Mouse (Mus musculus): ENCODE results near the gene Gfm1.

The Gfm1 gene

GRCm38 (mm10) chr3:67496310-67496709 lies 66.4 kb downstream of the Gfm1 start:
- no peak for DNase-seq (ENCODE audit: low spot score in 2 of 2)

DNA sequence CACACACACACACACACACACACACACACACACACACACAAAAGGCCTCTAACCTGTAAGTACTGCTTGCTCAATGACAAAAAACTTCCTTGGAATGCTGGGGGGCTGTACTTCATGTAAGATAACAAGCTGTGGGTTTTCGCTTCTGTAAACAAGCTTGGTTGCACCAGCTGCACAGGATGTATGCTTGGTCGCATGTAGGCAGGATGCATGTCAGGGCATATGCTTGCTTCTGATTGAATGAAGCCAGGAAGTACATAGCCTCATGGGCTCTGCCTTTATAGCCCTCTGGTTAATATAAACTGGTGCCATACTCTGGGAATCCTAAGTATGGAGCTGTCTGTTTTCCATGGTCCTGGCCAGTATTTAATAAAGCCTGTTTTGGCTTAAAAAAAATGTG lies 68.1 kb downstream of the Gfm1 start:
- DNase-seq (ENCODE audit: low spot score in 2 of 2), result no peak

DNA sequence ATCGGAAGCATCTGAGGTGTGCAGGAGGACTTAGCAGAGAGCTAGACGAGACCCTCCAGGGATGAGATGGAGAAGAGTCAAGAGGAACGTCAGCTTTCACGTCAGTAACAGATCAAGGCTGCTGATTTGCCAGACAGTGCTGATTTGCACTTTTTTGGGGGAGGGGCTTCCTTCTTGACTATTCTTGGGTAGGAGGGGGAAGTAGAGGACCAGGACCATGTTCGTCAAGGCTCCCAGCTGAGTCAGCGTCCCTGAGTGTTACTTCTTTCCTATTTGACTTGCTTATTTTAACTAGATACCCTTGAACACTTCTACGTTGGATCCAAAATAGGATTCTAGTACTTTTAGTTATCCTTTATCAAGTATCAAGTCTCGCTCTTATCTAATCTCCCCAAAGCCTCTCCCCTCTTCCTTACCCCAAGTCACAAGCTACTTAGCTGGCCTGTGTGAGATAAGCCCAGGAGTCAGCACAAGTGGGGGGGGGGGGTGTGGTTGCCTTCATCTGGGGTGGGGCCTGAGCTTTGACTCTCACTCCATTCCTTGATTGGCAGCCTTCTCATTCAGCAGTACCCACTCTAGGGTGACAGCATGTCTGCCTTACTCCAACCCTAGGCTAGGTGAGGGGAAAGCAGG lies 69.0 kb downstream of the Gfm1 start:
- no peak for DNase-seq (ENCODE audit: low spot score in 2 of 2)

- no peak for DNase-seq (ENCODE audit: low spot score in 2 of 2)
These were observed 69.5 kb downstream of the Gfm1 start for GRCm38 (mm10) chr3:67499406-67499791.

DNA sequence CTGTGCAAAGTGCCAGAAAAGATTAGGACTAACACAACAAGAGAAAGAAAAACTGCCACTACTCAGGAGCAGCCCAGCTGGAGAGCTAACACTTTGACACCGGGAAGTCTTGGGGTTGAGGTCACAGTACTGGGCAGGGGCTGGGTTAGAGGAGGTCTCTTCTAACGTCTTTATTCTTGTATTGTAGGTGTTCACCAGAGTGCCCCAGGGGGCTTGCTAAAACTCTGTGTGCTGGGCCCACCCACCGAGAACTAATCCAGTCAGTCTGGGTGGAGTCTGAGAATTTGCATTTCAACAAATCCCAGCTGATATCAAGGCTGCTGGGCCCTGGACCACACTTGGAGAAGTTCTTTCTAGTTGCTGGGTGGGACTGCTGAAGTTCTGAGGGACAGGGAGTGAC lies 74.0 kb downstream of the Gfm1 start:
- no peak for DNase-seq (ENCODE audit: low spot score in 2 of 2)

DNA sequence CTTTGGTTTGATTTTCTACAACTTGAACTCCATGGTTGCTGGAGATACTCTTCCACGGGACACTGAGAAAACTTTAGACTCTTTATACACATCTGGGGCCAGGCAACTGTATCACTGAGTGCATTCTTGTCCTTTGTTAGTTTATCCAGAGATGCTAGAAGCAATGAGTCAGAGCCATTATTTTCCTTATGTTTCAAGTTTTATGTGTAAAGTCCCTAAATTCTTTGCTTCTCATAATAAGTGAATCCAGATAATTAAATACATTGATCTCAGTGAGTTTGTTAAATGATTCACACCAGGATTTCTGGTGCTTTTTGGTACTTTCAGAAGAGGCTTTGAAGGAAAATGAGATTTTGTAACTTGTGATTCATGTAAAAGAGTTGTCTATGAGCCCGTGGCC lies 75.4 kb downstream of the Gfm1 start:
- DNase-seq (ENCODE audit: low spot score in 2 of 2), result no peak

- no peak for DNase-seq (ENCODE audit: low spot score in 2 of 2)
These were observed 78.5 kb downstream of the Gfm1 start for GRCm38 (mm10) chr3:67508216-67508892.

DNA sequence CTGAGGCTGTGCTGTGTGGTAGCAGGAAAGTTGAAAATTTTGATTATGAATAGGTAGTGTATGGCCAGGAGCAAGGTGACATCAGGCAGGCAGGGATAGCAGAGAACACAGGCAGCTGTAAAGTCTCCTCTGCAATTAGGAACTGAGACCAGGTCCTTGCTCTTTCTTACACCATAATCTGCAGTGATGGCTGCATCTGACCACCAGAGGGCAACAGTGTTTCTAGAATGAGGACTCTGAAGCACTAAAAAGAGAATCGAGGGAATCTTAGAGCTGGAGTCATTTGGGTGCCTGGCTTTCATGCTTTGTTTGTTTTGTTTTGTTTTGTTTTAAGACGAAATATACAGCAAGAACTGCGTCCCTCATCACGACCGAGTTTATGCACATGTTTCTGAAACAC lies 82.9 kb downstream of the Gfm1 start:
- peak; percentile 39 to 77 for DNase-seq (ENCODE audit: low spot score in 2 of 2)

- DNase-seq (ENCODE audit: low spot score in 2 of 2), result no peak
These were observed 84.9 kb downstream of the Gfm1 start for GRCm38 (mm10) chr3:67514801-67515273.

DNA sequence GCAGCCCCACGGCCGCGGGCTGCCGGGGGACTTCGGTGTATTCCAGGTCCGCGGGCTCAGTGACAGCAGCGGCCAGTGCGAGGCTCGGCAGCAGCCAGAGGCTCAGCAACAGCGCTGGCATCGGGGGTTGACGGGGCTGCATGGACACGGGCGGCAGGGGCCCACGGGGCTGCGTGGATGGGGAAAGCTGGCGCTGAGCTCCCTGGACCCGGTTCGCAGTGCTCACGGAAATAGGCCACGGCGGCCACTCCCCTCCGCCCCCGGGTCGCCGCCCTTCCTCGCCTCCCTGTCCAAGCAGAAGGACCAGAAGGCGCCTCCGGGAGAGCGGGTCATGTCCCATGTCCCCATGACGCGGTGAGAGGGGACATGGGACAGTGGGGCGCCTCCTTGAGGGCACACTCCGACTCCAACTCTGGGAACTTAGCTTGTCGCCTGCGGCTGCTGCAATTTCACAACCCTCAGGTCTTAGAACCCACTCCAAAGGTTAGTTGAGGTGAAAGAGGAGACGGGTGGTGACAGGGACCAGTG lies 85.4 kb downstream of the Gfm1 start, which contains the start of gene Rarres1:
Rarres1 (minus strand) TSS at position 250 of the 528 bp plus-strand sequence.
- no peak for DNase-seq (ENCODE audit: low spot score in 2 of 2)

DNA sequence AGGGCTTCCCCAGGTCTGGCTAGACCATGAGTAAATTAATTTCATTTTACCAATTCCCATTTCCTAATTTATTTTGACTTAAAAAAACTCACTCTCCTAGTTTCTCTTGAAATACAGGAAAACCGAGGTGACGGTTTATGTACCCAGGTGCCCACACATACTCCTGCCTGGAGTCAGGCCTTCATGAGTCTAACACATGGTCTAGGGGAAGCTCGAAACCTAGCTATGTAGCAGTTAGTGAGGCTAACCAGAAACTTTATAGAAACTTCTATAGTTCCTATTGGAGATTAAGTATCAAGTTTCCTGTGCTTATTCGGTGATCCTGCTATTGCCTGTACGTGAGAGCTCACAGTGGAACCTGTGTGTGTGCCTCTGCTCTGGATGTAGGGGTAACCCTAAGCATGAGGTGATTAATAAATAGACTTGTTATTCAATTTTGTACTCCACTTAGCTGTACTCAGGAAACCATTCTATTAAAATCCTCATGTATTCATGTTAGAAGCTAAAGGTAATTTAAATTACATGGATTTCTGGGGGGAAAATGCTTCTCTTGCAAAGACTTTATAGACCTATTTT lies 90.8 kb downstream of the Gfm1 start:
- no peak for DNase-seq (ENCODE audit: low spot score in 2 of 2)

DNA sequence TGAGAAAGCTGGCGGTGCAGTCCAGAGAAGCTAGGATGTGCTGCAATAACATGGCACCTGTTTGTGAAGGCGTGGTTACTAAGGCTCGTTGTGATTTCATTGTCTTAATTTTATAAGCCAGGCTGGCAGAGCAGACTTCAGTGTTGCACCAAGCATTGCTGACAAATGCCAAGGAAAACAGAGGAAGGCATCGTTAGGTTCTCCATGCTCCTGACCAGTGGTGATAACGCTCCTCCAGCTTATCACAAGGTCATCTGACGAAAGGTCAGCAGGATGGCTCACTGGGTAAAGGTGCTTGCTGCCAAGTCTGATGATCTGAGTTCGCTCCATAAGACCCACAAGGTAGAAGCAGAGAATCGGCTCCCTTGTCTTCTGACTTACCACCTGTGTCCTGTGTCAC lies 92.8 kb downstream of the Gfm1 start:
- DNase-seq (ENCODE audit: low spot score in 2 of 2), result no peak

- no peak for DNase-seq (ENCODE audit: low spot score in 2 of 2)
These were observed 94.9 kb downstream of the Gfm1 start for GRCm38 (mm10) chr3:67524768-67525167.
